Mouse (Mus musculus): ENCODE results near the gene Gm17428. TPM values are rescaled to one million over a fixed set of nuclear protein-coding genes. Genes with fewer than 3 reads are reported as not detected.

Gm17428 gene
- polyA plus RNA-seq, 1 experiment from 2014 or later = not detected

DNA sequence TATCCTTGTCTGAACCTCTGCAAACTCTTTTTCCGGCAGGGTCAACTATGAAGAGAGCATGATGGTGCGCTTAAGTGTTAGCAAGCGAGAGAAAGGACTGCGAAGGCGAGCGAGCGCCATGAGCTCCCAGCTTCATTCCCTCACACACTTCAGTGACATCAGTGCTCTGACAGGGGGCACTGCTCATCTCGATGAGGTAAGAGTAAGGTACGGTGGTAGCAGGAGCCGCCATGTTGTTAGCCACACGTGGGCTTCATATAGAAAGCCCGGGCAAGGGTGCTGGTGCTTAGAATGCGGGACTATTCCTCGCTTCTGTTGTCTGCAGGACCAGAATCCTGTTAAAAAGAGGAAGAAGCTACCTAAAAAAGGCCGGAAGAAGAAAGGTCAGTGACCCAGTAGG lies 46.3 kb downstream of the Gm17428 start:
- H3K4me1 ChIP-seq (ENCODE audit: control insufficient read depth, insufficient read depth, low read length) = no peaks in the 10 kb centered on the region
- H3K27me3 ChIP-seq (ENCODE audit: control insufficient read depth, insufficient read depth, low read length) = no peaks in the 10 kb centered on the region
- no peak overlapping the region for H3K4me3 ChIP-seq (ENCODE audit: low read depth, low read length)
- H3K4me2 ChIP-seq (ENCODE audit: low read depth) = no peak overlapping the region
- H3K9ac ChIP-seq (ENCODE audit: low read length) = no peak overlapping the region
- no peaks in the 10 kb centered on the region for H3K9me3 ChIP-seq (ENCODE audit: control insufficient read depth, low read length)
- ATAC-seq (ENCODE audit: insufficient read depth, low FRiP score, low TSS enrichment) (no peak), DNase-seq (ENCODE audit: low spot score) (no peak)
- H3K36me3 ChIP-seq (ENCODE audit: control insufficient read depth, insufficient read depth, low read length) = peaks cover 7% of the 10 kb centered on the region
- WGBS = 92% methylated on average over 15 of the region's 15 CpGs
- H3K27ac ChIP-seq (ENCODE audit: low read depth, low read length) = no peak overlapping the region

GRCm38 (mm10) chr14:55024236-55024635 lies 47.5 kb downstream of the Gm17428 start:
- DNase-seq (ENCODE audit: low spot score) (peak; percentile 69), ATAC-seq (ENCODE audit: insufficient read depth, low FRiP score, low TSS enrichment) (no peak)
- Histone ChIP-seq H3K4me2 (ENCODE audit: low read depth) (no peak overlapping the region), H3K9me3 (ENCODE audit: control insufficient read depth, low read length) (no peaks in the 10 kb centered on the region), H3K9ac (ENCODE audit: low read length) (no peak overlapping the region), H3K4me1 (ENCODE audit: control insufficient read depth, insufficient read depth, low read length) (peaks cover 7% of the 10 kb centered on the region; the same call in 1 of the 2 replicates), H3K36me3 (ENCODE audit: control insufficient read depth, insufficient read depth, low read length) (peaks cover 7% of the 10 kb centered on the region), H3K27ac (ENCODE audit: low read depth, low read length) (no peak overlapping the region), H3K27me3 (ENCODE audit: control insufficient read depth, insufficient read depth, low read length) (no peaks in the 10 kb centered on the region), H3K4me3 (ENCODE audit: low read depth, low read length) (no peak overlapping the region)
- whole genome bisulfite sequencing = 69% methylated on average over 7 of the region's 7 CpGs

DNA sequence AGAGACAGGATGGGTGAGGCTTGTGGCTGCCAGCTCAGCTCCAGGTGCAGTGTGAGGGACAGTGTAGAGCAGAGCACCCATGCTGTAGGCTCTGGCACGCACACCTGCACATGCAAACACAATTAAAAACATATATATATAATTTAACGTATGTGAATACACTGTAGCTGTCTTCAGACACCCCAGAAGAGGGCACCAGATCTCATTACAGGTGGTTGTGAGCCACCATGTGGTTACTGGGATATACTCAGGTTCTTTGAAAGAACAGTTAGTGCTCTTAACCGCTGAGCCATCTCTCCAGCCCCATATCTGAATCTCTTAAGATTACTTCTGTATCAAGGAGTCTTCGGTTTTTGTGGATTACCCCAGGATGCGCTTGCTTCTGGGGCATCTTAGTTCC lies 48.8 kb downstream of the Gm17428 start:
- no peaks in the 10 kb centered on the region for H3K9me3 ChIP-seq (ENCODE audit: control insufficient read depth, low read length)
- H3K27me3 ChIP-seq (ENCODE audit: control insufficient read depth, insufficient read depth, low read length) = no peaks in the 10 kb centered on the region
- H3K4me3 ChIP-seq (ENCODE audit: low read depth, low read length) = no peak overlapping the region
- peaks cover 7% of the 10 kb centered on the region; the same call in 1 of the 2 replicates for H3K4me1 ChIP-seq (ENCODE audit: control insufficient read depth, insufficient read depth, low read length)
- WGBS = 86% methylated on average over 5 of the region's 5 CpGs
- peaks cover 7% of the 10 kb centered on the region for H3K36me3 ChIP-seq (ENCODE audit: control insufficient read depth, insufficient read depth, low read length)
- H3K9ac ChIP-seq (ENCODE audit: low read length) = no peak overlapping the region
- ATAC-seq (ENCODE audit: insufficient read depth, low FRiP score, low TSS enrichment) (no peak), DNase-seq (ENCODE audit: low spot score) (no peak)
- no peak overlapping the region for H3K4me2 ChIP-seq (ENCODE audit: low read depth)
- H3K27ac ChIP-seq (ENCODE audit: low read depth, low read length) = no peak overlapping the region

MicroRNA genes within 50 kb of the gene (microRNA counts, 519-probe panel; counts per million panel counts)
- microRNA mmu-miR-208a (171 counts per million, percentile 57 among the panel's probes with 10 or more counts), microRNA mmu-miR-208b (171 counts per million, percentile 57 among the panel's probes with 10 or more counts)

Small RNA genes lying within 50 kb of the gene (microRNA-seq; reads per million reads assigned to microRNA genes)
- gene Mir208a (9.4 reads per million, percentile 21 among the genes with 10 or more reads in this experiment), gene Mir208b (144 reads per million, percentile 55 among the genes with 10 or more reads in this experiment)

Other genes with a start within 250 kb of the Gm17428 start
- gene Slc7a8, start 195.0 kb upstream of the Gm17428 start, polyA plus RNA-seq (2014; fragmentation: Nextera tagmentation; extraction: Ambion mirVana) = 3.2 and 3.4 TPM in 2 replicates
- not detected in 2 replicates for gene Rnf212b, start 162.8 kb upstream of the Gm17428 start, polyA plus RNA-seq (2014; fragmentation: Nextera tagmentation; extraction: Ambion mirVana)
- 19.3 and 21.9 TPM in 2 replicates for gene Homez, start 106.0 kb upstream of the Gm17428 start, polyA plus RNA-seq (2014; fragmentation: Nextera tagmentation; extraction: Ambion mirVana)
- gene Ppp1r3e, start 99.4 kb upstream of the Gm17428 start, polyA plus RNA-seq (2014; fragmentation: Nextera tagmentation; extraction: Ambion mirVana) = 1.3 and 1.5 TPM in 2 replicates
- 2.9 and 3.7 TPM in 2 replicates for gene Bcl2l2, start 93.6 kb upstream of the Gm17428 start, polyA plus RNA-seq (2014; fragmentation: Nextera tagmentation; extraction: Ambion mirVana)
- 0.20 TPM in 1 of 2 replicates, not detected in the other for gene Gm20521, start 93.5 kb upstream of the Gm17428 start, polyA plus RNA-seq (2014; fragmentation: Nextera tagmentation; extraction: Ambion mirVana)
- gene Pabpn1, start 84.4 kb upstream of the Gm17428 start, polyA plus RNA-seq (2014; fragmentation: Nextera tagmentation; extraction: Ambion mirVana) = 171 and 179 TPM in 2 replicates
- 45.8 and 47.2 TPM in 2 replicates for gene Slc22a17, start 63.8 kb upstream of the Gm17428 start, polyA plus RNA-seq (2014; fragmentation: Nextera tagmentation; extraction: Ambion mirVana)
- gene Efs, start 50.8 kb upstream of the Gm17428 start, polyA plus RNA-seq (2014; fragmentation: Nextera tagmentation; extraction: Ambion mirVana) = 29.1 and 31.1 TPM in 2 replicates
- gene Il25, start 44.2 kb upstream of the Gm17428 start, polyA plus RNA-seq (2014; fragmentation: Nextera tagmentation; extraction: Ambion mirVana) = not detected in 2 replicates
- gene Cmtm5, start 40.7 kb upstream of the Gm17428 start, polyA plus RNA-seq (2014; fragmentation: Nextera tagmentation; extraction: Ambion mirVana) = 3.3 and 4.5 TPM in 2 replicates
- gene Myh6, start 10.0 kb upstream of the Gm17428 start, polyA plus RNA-seq (2014; fragmentation: Nextera tagmentation; extraction: Ambion mirVana) = 3.2 and 4.7 TPM in 2 replicates
- 15.1 and 15.6 TPM in 2 replicates for gene Myh7, start 17.7 kb downstream of the Gm17428 start, polyA plus RNA-seq (2014; fragmentation: Nextera tagmentation; extraction: Ambion mirVana)
- gene Ngdn, start 38.5 kb downstream of the Gm17428 start, polyA plus RNA-seq (2014; fragmentation: Nextera tagmentation; extraction: Ambion mirVana) = 83.9 and 92.4 TPM in 2 replicates
- gene Zfhx2, start 115.4 kb downstream of the Gm17428 start, polyA plus RNA-seq (2014; fragmentation: Nextera tagmentation; extraction: Ambion mirVana) = 16.6 and 17.6 TPM in 2 replicates
- 22.4 and 23.7 TPM in 2 replicates for gene Thtpa, start 117.9 kb downstream of the Gm17428 start, polyA plus RNA-seq (2014; fragmentation: Nextera tagmentation; extraction: Ambion mirVana)
- gene Ap1g2, start 129.7 kb downstream of the Gm17428 start, polyA plus RNA-seq (2014; fragmentation: Nextera tagmentation; extraction: Ambion mirVana) = 6.8 and 7.3 TPM in 2 replicates
- 3.8 and 4.4 TPM in 2 replicates for gene Jph4, start 140.0 kb downstream of the Gm17428 start, polyA plus RNA-seq (2014; fragmentation: Nextera tagmentation; extraction: Ambion mirVana)
- gene Dhrs2, start 245.1 kb downstream of the Gm17428 start, polyA plus RNA-seq (2014; fragmentation: Nextera tagmentation; extraction: Ambion mirVana) = not detected in 2 replicates

Data from neural tube, embryonic 11.5 days (tissue).